Mouse (Mus musculus) layer of hippocampus, adult 11-12 months (tissue): ENCODE data around the gene Spata2.

Experiments used
- DNase-seq: peaks from one replicate; pipeline ENCODE4 v3.0.0; 2022; ENCODE audit warnings: low spot score

Gene Spata2

DNA sequence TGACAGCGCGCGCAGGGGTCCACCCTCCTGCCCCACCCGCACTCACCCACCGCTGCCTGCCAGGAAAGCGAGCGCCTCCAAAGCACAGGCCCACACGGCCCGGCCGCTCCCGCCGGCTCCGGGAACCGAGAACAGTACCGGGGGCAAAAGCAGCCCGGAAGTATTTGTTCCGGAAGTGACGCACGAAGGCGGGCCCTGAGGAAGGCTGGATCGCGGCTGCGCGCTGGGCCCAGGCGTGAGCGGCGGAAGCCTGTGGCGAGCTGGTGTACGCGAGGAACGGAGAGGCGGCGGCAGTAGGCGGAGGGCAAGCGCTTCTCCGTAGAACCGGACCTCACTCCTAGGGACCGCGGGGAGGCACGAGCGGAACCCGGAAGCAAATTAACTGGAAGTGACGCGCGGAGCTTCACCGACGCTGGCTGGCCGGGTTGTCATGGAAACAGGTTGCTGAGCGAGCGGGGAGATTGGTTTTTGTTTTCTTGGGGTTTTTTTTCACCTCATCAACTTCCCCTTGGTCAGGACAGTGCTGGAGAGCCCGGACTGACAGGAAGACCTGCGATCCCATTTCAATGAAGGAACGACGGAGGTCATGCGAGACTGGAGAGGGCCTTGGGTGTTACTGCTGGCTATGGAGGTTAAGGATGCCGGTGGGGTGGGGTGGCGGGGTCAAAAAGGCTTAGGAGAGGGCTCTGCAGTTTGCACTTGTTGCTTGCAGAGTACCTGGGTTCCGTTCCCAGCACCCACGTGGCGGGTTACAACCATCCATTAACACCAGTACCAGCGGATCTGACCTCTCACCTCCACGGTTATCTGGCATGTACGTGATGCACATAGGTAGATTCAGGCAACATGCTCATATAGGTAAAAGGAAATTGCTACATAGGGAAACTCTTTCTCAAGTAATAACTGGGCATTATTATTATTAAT is at the start of gene Spata2:
Spata2 (minus strand) TSS at position 175 of the 924 bp plus-strand sequence.
- peak; percentile 93 for DNase-seq

DNA sequence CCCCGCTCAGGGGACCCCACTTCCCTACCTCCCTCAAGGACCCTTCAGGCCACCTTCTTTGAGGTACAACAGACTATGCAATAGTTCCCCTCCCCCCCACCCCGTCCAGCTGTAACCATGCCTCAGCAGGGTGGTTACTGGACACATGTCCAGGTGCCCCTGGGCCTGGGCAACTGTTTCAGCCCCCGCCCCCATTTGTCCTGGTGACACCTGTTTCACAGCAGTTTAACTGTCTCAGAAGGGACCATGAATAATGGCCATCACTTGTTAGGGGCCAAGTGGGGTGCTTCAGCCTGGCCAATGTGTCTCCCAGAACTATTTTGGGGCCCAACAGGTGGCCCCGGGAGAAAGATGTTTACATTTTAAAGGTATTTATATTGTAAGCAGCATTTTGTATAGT is 49.7 kb upstream of the Spata2 start:
- no peak for DNase-seq

DNA sequence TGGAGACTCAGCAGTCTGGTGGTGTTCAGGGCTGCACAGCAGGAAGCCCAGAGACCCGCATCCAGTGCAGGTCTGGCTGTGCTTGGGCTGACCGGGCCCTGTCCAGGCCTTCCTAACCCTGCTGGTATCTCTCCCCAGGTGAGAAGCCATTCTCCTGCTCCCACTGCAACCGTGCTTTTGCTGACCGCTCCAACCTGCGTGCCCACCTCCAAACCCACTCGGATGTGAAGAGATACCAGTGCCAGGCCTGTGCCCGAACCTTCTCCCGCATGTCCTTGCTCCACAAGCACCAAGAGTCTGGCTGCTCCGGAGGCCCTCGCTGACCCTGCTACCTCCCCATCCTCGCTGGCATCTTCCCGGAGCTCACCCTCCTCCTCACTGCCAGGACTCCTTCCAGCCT is 49.1 kb upstream of the Spata2 start:
- DNase-seq = no peak

DNA sequence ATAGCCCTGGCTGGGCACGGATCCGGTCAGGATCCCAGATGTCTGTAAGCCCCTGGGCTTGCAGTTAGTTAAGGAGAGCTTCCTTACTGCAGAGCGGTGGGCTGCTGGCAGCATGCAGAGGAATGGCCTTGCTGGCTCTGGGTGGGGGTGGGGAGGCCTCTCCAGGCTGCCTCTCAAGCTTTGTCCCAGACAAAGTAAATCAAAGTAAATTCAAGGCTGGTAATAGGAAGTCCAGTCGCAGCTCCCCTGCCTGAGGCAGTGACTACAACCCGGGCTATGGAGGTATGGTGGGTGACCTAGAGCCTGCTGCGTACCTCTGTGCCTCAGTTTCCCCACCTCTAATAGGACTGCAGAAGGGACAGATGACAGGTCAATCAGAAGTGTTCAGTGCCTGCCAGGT is 48.6 kb upstream of the Spata2 start:
- DNase-seq = no peak

DNA sequence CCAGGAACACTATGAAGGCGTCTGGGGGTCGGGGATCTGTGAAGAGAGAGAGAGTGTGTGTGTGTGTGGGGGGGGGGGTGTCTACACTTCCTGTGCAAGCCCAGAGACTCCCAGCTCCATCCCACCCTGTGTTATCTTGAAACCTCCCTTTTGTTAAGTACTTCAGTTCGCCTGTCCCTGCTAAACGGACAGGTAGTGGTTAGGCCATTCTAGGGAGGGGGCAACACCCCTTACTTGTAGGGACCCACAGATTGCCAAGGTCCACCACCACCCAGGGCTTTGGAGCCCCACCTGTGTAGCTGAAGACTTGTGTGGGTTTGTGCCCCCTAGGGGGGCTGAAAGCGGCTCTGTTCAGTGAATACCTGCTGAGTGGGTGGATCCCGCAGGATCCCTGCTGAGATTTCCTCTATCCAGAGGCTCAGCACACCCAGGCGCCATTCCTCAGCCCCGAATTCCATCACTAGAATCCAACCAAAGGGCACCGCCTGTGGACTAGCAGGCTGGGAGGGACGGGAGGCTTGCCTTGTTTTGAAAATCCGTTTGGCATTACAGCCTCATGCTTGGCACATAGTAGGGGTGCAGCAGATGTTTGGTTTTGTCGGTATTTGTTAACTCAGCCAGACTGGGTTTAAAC is 47.9 kb upstream of the Spata2 start:
- no peak for DNase-seq

DNA sequence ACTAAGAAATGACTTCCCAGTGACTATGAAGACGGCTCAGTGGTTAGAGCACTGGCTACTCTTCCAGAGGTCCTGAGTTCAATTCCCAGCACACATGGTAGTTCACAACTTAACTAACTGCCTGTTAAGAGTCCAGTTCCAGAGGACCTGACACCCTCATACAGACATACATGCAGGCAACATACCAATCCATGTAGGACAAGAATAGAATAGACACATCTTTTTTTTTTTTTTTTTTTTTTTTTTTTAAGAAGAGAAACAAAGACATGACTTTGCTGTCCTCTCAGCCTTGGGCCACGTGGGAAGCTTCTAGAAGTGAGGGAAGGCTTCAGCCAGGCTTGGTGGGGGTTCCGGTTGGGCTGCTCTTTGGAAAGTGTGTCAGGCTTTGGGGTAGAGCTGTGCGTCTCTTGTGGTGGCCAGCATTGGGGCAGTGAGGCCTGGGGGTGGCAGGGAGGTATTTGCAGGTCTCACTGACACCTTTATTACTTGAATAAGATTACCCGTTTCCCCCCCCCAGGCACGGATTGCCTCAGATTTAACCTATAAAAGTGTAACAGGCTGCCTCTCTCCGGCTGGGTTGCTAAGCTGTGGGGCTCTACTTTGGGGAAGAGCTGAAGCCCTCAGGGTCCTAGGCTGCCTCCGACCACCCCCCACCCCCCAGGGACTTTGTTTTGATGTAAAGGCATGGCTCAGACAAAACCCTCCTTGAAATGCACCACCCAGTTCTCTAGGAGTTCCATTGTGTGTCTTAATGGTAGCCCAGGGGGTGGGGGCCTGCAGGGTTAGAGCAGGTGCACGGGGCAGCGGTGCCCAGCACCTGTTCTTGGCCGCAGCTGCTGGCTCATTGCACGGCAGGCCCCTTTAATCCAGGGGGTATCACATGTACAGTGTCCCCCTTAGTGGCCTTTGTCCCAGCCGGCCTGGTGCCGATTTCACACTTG is 47.1 kb upstream of the Spata2 start:
- DNase-seq = no peak

DNA sequence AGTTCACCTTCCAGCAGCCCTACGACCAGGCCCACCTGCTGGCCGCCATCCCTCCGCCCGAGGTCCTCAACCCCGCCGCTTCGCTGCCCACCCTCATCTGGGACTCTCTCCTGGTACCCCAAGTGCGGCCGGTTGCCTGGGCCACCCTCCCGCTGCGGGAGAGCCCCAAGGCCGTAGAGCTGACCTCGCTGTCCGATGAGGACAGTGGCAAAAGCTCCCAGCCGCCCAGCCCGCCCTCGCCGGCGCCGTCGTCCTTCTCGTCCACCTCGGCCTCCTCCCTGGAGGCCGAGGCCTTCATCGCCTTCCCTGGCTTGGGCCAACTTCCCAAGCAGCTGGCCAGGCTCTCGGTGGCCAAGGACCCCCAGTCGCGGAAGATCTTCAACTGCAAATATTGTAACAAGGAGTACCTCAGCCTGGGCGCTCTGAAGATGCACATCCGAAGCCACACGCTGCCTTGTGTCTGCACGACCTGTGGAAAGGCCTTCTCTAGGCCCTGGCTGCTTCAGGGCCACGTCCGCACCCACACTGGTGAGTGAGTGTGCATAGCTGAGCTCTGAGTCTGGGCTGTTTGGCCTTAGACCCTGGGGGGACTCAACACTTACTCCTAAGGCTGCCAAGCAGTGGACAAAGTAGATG is 46.1 kb upstream of the Spata2 start:
- no peak for DNase-seq

DNA sequence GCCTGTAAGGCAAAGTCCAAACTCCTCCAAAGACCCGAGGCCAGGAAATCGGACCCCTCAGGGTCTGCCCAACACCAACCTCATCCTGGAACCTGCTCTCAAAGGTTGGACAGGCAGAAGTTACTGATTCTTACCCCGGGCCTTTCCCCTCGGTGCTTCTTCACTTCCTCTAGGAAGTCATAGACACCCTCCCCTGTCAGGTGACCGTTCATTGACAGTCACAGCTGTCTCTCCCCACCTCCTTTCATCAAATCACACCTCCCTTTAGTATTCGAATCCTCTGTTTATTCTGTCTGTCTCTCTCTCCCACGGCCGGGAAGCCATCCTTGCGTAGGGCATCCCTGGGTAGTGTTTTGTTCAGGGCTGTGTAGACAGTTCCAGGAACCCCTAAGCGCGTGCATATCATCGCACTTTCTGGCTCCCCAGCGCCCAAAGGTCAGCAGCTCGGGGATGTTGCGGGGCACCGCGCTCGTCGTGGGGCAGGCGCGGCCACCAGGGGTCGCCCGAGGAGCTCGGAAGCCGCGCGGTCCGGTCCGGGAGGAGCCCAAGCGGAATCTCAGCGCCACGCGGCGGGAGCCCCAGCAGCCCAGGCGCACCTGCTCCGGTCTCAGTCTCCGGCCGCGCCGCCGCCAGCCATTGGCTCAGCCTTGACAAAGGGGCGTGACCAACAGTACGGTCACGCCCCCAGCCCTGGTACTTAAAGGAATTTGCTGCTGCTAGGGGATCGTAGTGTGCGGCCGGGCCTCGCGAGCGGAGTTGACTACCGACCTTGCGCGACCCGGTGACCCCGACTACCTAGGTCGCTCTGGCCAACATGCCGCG is 45.0 kb upstream of the Spata2 start, which contains the start of gene Snai1:
Snai1 (plus strand) TSS at position 720 of the 822 bp plus-strand sequence.
- DNase-seq = peak; percentile 77

DNA sequence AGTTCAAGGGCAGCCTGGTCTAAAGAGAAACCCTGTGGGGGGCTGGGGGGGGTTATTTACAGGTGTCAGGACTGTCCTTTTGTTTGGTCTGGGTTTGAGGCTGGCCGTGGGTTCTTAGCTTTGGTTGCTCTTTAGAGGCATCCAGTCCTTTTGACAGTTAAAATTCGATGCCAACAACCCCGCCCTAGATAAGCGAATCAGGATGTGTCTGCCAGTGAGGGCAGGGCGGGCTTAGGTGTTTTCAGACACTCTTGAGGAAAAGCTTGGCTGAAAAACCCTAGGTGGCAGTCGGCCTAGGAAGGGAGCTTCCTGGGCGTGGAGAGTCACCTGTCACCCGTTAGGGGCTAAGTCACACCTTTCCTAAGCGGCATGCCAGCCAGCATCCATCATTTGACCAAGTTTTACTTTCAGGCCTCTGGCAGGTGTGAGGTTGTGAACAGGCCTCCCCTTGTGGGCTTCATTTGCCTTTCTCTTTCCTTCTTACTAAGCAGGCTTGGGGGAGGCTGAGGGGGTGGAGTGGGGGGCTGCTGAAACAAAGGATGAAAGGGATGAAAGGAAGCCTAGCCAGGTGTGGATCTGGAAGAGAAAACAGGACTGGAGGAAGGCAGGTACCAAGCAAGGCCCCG is 43.7 kb upstream of the Spata2 start:
- no peak for DNase-seq

DNA sequence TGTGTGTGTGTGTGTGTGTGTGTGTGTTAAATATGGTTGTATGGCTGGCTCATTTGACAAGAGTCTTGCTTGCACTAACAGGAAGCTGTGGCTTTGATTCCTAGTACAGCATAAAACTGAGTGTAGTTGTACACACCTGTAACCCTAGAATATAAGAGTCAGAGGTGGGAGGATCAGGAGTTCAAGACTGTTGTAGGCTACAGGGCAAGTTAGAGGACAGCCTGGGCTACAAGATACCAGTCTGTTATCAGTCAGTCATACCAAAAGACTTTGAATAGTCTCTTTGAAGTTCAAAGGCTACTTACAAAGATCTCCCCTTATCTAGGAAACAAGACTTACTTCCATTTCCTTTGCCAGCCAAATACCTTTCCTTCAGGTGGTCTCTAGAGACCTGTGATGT is 41.2 kb upstream of the Spata2 start:
- no peak for DNase-seq

DNA sequence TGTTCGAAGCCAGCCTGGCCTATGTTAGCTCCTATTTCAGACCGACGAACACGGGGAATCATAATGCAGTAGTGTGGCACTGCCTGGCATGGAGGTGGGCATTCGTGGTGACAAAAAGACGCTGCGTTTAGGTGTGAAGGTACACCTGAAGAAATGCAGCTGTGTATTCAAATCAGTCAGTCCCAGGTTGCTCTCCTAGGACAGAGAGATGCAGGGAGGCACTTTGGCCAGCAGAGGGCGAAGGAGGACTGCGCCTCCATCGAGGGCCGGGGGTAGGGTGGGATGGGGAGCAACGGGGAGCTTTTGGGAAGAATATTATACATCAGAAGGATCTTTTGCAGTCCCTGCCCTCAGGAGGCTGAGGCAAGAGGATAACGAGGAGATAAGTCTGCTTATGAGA is 39.4 kb upstream of the Spata2 start:
- DNase-seq = no peak

DNA sequence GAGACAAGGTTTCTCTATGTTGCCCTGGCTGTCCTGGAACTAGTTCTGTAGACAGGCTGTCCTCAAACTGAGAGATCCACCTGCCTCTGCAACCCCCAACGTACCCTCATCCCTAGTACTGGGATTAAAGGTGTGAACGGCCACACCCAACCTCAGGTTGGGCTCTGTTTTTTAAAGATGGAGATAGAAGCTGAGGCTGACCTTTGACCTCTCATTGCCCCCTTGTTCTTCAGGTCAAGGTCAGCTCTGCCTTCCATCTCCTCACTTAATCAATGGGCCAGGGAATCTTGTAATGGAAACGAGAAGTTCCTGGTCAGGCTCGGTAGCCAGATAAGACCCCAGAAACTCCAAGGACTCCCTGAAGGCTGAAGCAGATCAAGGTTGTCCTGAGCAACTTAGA is 37.8 kb upstream of the Spata2 start:
- no peak for DNase-seq

DNA sequence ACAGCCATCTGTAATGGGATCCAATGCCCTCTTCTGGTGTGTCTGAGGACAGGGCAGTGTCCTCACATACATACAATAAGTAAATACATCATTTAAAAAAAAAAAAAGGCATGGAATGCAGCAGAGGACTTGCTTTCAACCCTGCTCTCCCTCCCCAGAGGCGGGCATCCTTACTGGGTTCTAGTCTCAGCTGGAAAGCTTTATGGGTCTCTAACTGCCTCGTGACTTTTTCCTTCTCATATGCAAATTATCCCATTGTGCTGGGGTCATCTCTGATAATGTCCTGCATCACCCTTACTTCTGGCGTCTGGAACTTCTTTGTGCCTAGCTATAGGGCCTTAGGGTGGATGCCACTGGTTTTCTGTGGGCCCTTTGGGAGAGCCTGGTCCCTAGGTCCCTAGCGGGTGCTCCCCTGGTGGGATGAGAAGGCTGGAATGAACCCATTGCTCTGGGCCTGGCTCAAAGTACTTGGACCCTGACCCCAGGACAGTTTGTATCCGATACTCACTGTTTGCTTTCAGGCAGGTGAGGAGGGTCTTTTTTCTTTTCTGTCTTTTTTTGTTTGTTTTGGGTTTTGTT is 37.3 kb upstream of the Spata2 start:
- no peak for DNase-seq

DNA sequence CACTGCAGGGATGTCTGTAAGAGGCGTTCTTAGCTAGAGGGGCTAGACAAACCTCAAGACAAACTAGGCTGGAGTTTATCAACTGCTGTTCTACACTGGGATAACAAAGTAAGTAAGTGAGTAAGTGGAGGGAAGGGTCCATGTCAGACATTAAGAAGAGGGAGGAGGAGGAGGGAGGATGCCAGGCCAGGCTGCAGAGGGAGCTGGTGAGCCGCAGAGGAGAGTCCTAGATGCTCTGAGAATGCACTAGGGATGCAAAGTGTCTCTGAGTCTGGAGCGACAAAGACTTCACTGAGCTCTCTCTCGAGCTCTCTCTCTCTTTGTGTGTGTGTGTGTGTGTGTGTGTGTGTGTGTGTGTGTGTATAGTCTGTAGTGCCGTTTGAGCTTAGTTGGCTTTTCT is 35.6 kb upstream of the Spata2 start:
- no peak for DNase-seq

DNA sequence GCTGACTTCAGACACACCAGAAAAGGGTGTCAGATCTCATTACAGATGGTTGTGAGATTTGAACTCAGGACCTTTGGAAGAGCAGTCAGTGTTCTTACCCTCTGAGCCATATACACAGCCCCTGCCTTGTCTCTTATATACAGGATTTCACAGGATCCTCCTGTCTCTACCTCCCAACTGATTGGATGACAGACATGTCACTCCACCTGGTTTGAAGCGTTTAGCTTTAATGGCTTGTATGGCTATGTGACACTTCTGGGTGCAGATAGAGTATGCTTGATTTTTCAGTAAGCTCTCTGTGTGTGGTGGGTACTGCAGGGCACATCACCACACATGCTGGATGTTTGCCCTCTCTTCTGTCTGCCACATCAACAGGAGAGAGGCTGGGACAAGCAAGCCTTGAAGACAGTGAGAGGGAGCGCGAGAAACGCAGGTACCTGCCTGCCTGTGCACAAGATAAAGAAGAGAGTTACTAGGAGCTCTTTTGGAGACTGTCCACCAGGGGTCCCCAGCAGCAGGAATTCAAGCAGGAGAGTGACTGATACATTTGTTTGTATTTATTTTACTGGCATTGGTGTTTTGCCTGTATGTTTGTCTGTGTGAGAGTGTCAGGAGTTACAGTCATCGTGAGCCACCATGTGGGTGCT is 27.0 kb upstream of the Spata2 start:
- DNase-seq = no peak

DNA sequence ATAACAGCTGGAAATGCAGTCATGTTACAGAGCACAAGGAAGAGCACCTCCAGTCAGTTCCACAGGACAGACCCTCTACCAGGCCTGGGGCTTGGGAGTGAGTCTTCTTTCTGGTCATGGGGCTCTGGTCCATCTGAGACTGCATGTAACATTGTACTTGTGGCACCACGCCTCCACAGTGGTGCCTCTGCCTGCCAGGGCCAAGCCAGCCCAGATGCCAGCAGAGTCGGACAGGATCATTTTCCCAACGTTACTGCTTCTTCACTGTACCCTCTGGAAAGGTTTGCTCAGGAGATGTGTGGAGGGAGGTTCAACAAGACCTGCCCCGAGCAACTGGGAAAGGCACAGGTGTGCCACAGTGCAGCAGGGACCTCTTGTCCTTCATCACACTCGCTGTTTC is 23.0 kb upstream of the Spata2 start:
- no peak for DNase-seq

DNA sequence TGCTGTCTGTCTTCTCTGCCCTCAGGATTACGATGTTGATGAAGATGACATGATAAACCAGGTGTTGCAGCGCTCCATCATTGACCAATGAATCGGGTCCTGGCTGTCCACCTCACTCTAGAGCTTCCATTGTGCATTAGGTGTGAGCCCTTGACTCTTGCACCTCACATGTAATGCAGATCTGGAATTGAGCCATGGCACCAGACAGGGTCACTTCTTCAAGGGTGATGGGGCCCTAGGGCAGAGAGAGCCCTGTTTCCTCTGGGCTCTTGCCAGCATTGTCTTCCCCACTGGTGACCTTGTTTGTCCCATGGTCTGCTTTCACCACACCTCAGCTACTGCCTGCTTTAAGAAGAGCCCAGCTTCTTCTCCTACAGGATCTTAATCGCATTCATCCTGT is 22.0 kb upstream of the Spata2 start:
- DNase-seq = no peak

DNA sequence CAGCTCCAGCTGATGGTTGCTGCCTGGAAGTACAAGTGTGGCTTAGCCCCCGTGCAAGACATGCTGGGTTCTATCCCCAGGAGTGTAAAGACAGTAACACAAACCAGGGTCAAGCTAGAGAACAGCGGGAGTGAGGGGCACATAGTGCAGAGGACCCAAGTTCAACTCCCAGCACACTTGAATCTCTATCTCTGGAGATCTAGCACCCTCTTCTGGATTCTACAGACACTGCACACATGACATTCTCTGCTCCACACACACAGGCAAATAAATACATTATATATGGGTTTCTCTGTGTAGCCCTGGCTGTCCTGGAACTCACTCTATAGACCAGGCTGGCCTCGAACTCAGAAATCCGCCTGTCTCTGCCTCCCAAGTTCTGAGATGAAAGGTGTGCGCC is 20.3 kb upstream of the Spata2 start:
- no peak for DNase-seq

DNA sequence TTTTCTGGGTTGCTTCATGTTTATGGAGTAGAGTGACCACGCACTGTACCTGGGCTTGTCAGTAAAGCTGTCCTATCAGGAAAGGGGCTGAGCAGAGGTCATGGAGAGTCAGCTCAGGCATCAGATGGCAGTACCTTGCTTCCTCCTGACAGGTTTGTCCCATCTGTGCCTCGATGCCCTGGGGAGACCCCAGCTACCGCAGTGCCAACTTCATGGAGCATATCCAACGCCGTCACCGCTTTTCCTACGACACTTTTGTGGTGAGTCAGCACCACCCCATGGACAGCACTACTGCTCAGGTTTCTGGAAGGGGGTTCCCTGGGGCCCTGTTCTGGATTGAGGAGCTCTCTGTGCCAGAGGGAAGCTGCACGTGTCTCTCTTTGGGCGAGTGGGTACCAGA is 19.7 kb upstream of the Spata2 start:
- DNase-seq = no peak

DNA sequence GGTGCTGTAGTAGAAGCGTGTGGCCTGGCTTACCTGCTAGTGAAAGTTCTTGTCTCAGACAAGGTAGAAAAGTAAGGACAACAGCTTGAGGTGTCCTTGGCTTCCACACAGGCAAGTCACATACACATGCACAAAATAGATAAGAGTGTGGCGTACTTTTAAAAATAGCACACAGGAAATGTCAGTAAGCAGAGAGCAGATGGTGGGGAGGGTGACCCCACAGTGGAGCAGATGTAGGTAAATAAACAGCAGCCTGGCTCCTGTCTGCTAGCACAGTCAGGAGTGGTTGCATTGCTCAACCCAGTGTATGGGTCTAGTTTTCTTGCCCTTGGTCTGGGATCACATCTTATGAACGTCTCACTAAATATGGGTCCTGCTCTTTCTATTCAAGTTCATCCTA is 17.8 kb upstream of the Spata2 start:
- DNase-seq = no peak
